Mouse (Mus musculus): Measurements from ENCODE around the gene Ptpa. TPM values are rescaled to one million over a fixed set of nuclear protein-coding genes. Genes with fewer than 3 reads are reported as not detected.

Gene Ptpa
- polyA plus RNA-seq, 1 experiment, result 102 TPM

- TF ChIP-seq CTCF (IDR thresholded peaks at IDR 0.05; ENCODE audit: extremely low read depth, insufficient read length, insufficient replicate concordance, low read depth, low read length) (no peak), POLR2A (IDR thresholded peaks at IDR 0.05; ENCODE audit: low read depth, low read length) (no peak)
- no peaks in the 10 kb centered on the region for H3K27me3 ChIP-seq (ENCODE audit: control insufficient read depth, insufficient read depth, low read length)
- H3K4me1 ChIP-seq (ENCODE audit: control insufficient read depth, insufficient read depth, insufficient read length, low read length), result peaks cover 12% of the 10 kb centered on the region
- peaks cover 49% of the 10 kb centered on the region for H3K36me3 ChIP-seq (ENCODE audit: control insufficient read depth, insufficient read depth, low read length)
- H3K4me3 ChIP-seq (ENCODE audit: low read depth, low read length), result no peak overlapping the region
- 89% methylated on average over 4 of the region's 4 CpGs for WGBS
- no peak overlapping the region for H3K27ac ChIP-seq (ENCODE audit: insufficient read depth, low read depth, low read length)
These were observed 21.0 kb downstream of the Ptpa start for GRCm38 (mm10) chr2:30436809-30437208.

DNA sequence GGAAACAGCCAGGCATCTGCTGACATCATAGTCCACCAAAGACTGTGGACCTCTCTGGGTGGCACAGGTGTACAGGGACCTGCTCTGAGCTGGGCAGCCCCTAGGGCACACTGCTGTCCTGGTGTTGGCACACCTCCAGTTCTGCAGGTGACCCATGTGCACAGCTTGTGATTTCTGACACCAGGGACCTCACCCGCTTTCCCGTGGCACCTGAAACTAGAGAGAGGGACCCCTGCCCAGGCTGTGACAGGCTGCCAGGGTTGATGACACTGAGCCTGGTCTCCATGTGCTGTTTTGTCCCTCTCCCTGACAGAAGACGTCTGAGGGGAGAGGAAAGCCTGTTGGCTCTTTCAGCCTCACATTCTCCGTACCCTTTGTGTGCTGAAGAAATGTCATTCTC is 22.0 kb downstream of the Ptpa start:
- Histone ChIP-seq H3K4me3 (ENCODE audit: low read depth, low read length) (no peak overlapping the region), H3K27ac (ENCODE audit: insufficient read depth, low read depth, low read length) (no peak overlapping the region), H3K36me3 (ENCODE audit: control insufficient read depth, insufficient read depth, low read length) (peaks cover 41% of the 10 kb centered on the region), H3K4me1 (ENCODE audit: control insufficient read depth, insufficient read depth, insufficient read length, low read length) (peaks cover 20% of the 10 kb centered on the region), H3K27me3 (ENCODE audit: control insufficient read depth, insufficient read depth, low read length) (no peaks in the 10 kb centered on the region)
- WGBS, result 92% methylated on average over 4 of the region's 4 CpGs
- TF ChIP-seq POLR2A (IDR thresholded peaks at IDR 0.05; ENCODE audit: low read depth, low read length) (no peak), CTCF (IDR thresholded peaks at IDR 0.05; ENCODE audit: extremely low read depth, insufficient read length, insufficient replicate concordance, low read depth, low read length) (no peak)

DNA sequence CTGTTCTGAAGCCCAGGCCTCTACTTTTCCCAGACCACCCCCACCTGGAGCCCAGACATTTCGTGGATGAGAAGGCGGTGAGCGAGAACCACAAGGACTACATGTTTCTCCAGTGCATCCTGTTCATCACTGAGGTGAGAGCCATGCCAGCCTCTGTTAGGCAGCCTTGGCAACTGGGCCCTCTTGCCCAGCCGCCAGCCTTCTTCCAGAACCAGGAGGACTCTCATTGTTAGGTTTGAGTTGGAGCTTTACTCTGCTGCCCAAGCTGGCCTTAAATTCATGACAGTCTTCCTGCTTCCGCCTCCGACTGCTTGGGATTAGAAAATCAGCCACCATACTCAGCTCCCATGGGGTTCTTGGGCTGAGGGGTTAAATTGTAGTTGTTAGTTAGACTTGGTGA is 23.8 kb downstream of the Ptpa start:
- peaks cover 42% of the 10 kb centered on the region for H3K36me3 ChIP-seq (ENCODE audit: control insufficient read depth, insufficient read depth, low read length)
- no peaks in the 10 kb centered on the region for H3K27me3 ChIP-seq (ENCODE audit: control insufficient read depth, insufficient read depth, low read length)
- peaks cover 20% of the 10 kb centered on the region for H3K4me1 ChIP-seq (ENCODE audit: control insufficient read depth, insufficient read depth, insufficient read length, low read length)
- H3K4me3 ChIP-seq (ENCODE audit: low read depth, low read length), result no peak overlapping the region
- WGBS, result 96% methylated on average over 6 of the region's 6 CpGs
- no peak overlapping the region for H3K27ac ChIP-seq (ENCODE audit: insufficient read depth, low read depth, low read length)
- TF ChIP-seq POLR2A (IDR thresholded peaks at IDR 0.05; ENCODE audit: low read depth, low read length) (no peak), CTCF (IDR thresholded peaks at IDR 0.05; ENCODE audit: extremely low read depth, insufficient read length, insufficient replicate concordance, low read depth, low read length) (no peak)

- H3K36me3 ChIP-seq (ENCODE audit: control insufficient read depth, insufficient read depth, low read length), result peaks cover 44% of the 10 kb centered on the region
- peaks cover 20% of the 10 kb centered on the region for H3K4me1 ChIP-seq (ENCODE audit: control insufficient read depth, insufficient read depth, insufficient read length, low read length)
- no peaks in the 10 kb centered on the region for H3K27me3 ChIP-seq (ENCODE audit: control insufficient read depth, insufficient read depth, low read length)
- TF ChIP-seq CTCF (IDR thresholded peaks at IDR 0.05; ENCODE audit: extremely low read depth, insufficient read length, insufficient replicate concordance, low read depth, low read length) (no peak), POLR2A (IDR thresholded peaks at IDR 0.05; ENCODE audit: low read depth, low read length) (no peak)
- no peak overlapping the region for H3K4me3 ChIP-seq (ENCODE audit: low read depth, low read length)
- peak overlapping the region; percentile 95 for H3K27ac ChIP-seq (ENCODE audit: insufficient read depth, low read depth, low read length)
- WGBS, result 44% methylated on average over 3 of the region's 3 CpGs
These were observed 24.4 kb downstream of the Ptpa start for GRCm38 (mm10) chr2:30440211-30440700.

DNA sequence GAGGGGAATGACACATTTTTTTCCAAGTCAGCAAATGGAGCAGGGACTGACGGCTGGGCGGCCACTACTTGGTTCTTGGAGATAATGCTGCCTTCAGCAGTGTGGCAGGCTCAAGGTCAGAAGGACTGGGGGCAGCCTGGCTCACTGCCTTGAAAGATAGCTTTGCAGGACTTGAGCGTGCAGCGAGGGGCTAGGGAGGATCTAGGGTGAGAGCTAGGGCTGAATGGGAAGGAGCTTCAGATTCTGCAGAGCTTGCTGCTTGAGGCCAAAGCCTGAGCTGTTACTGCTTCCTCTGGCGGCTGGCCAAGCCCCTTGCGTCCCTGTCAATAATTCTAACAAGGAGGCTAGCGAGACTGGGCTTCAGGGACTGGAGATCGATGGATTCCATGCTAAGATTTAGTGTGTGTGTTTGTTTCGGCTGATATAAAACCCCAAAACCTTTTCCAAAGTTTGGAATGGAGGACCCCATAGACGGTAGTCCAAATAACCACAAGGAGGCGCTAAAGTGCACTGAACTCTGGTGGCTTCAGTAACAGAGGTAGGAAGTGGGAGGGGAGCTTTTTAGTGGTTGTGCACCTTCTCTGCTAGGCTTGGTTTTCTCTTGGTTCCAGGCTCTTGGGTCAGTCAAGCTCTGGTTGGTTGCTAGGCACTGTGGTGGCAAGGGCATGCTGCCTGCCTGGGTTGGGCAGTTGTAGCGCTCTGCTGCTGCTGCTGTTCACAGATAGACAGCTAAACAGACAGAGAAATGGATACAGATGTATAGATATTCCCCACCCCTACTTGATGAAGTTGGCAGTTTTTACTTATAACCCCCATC is 25.1 kb downstream of the Ptpa start:
- H3K36me3 ChIP-seq (ENCODE audit: control insufficient read depth, insufficient read depth, low read length), result peaks cover 45% of the 10 kb centered on the region
- H3K4me3 ChIP-seq (ENCODE audit: low read depth, low read length), result no peak overlapping the region
- TF ChIP-seq POLR2A (IDR thresholded peaks at IDR 0.05; ENCODE audit: low read depth, low read length), result no peak
- peak; percentile 43; the same call in 1 of the 2 replicates for TF ChIP-seq CTCF (IDR thresholded peaks at IDR 0.05; ENCODE audit: extremely low read depth, insufficient read length, insufficient replicate concordance, low read depth, low read length)
- WGBS, result 33% methylated on average over 12 of the region's 12 CpGs
- peak overlapping the region; percentile 95 for H3K27ac ChIP-seq (ENCODE audit: insufficient read depth, low read depth, low read length)
- H3K27me3 ChIP-seq (ENCODE audit: control insufficient read depth, insufficient read depth, low read length), result no peaks in the 10 kb centered on the region
- H3K4me1 ChIP-seq (ENCODE audit: control insufficient read depth, insufficient read depth, insufficient read length, low read length), result peaks cover 21% of the 10 kb centered on the region

DNA sequence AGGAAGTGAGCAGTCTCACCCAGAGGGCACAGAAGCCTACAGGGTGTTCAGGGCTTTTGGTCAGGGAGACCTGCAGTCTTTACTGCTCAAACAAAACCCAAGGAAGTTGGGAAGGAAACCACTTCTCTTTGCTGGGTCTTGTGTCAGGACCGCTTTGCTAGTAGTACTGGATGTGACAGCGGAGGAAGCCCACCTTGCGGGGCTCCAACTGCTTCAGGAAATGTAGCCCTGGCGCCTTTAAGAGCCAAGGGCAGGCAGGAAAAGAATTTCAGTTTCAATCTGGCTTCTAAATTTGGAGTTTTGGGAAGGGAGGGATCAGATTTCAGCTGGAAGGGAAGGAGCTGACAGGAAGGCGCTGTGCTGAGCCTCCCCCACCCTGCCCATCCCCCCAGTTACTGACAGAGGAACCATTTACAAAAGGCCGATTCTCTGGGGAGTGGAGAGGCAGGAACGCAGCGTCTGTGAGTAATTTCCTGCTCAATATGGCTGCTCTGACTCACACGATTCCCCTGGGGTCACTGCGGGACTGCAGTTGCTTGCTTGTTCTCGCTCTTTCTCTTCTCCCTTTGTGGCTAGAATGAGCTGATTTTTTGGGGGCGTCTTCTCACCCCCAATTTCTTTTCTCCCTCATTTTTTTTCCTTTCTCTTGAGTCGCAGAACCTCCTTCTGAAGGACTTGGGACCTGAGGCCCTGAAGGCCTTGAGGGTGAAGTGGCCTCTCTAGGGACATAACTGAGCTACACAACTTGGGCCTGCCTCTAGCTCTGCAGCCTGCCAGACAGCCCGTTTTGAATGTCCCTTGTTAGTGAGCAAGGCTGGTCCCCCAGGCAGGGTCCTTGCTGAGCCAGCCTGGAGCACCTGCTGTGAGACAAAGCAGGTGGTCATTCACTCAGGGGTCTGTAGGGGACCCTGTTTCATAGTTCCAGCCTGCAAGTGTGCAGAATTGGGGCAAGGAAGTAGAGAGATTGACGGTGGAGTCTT is 26.0 kb downstream of the Ptpa start:
- 46% methylated on average over 15 of the region's 15 CpGs for WGBS
- TF ChIP-seq POLR2A (IDR thresholded peaks at IDR 0.05; ENCODE audit: low read depth, low read length), result no peak
- TF ChIP-seq CTCF (IDR thresholded peaks at IDR 0.05; ENCODE audit: extremely low read depth, insufficient read length, insufficient replicate concordance, low read depth, low read length), result no peak
- H3K27me3 ChIP-seq (ENCODE audit: control insufficient read depth, insufficient read depth, low read length), result no peaks in the 10 kb centered on the region
- H3K27ac ChIP-seq (ENCODE audit: insufficient read depth, low read depth, low read length), result peak overlapping the region; percentile 95
- H3K36me3 ChIP-seq (ENCODE audit: control insufficient read depth, insufficient read depth, low read length), result peaks cover 50% of the 10 kb centered on the region
- peak overlapping the region; percentile 54 for H3K4me3 ChIP-seq (ENCODE audit: low read depth, low read length)
- H3K4me1 ChIP-seq (ENCODE audit: control insufficient read depth, insufficient read depth, insufficient read length, low read length), result peaks cover 18% of the 10 kb centered on the region
